Mouse (Mus musculus) CH12.LX (cell line): Measurements from ENCODE around the gene Cacfd1. TPM values are rescaled to one million over a fixed set of nuclear protein-coding genes. Genes with fewer than 3 reads are reported as not detected.

ENCODE experiments used
- DNase-seq: peaks from one replicate; pipeline ENCODE4 v3.0.0-alpha.2; 2013; ENCODE audit errors: extremely low read depth
- H3K27ac ChIP-seq: 2 replicates; pipeline ENCODE4 v1.5.1; 2012; ENCODE audit warnings: low read depth, mild to moderate bottlenecking, control low read depth, moderate library complexity; ENCODE audit not compliant: insufficient read depth
- H3K27me3 ChIP-seq: replicated peaks from 2 replicates; pipeline ENCODE3; 2012; ENCODE audit warnings: inconsistent platforms
- H3K36me3 ChIP-seq, 2 experiments: replicated peaks in 1 of 2; 2 replicates each; pipeline versions ENCODE3 to v1.6.1; 2012; ENCODE audit warnings: inconsistent platforms in 1 of 2, low read length in 1 of 2, mild to moderate bottlenecking in 1 of 2, mixed read lengths in 1 of 2, moderate library complexity in 1 of 2; ENCODE audit not compliant: control insufficient read depth in 1 of 2, insufficient read depth in 1 of 2
- H3K4me1 ChIP-seq, 2 experiments: 2 replicates each; pipeline ENCODE4 v1.6.1; 2012; ENCODE audit warnings: inconsistent platforms in 1 of 2, moderate library complexity in 1 of 2; ENCODE audit not compliant: insufficient read depth in 2 of 2, control insufficient read depth in 1 of 2
- H3K4me2 ChIP-seq: 2 replicates; pipeline ENCODE4 v1.6.1; 2012; ENCODE audit warnings: low read depth, mild to moderate bottlenecking, control low read depth; ENCODE audit not compliant: poor library complexity, insufficient read depth, severe bottlenecking
- H3K4me3 ChIP-seq, 3 experiments: fragments of 150-350 bp in 1 of 3; sonication (generic) in 1 of 3; replicated peaks in 1 of 3; 2 replicates each; pipeline versions ENCODE3 to v1.5.1; 2011 to 2012; ENCODE audit warnings: low read depth in 2 of 3, low read length in 2 of 3, mild to moderate bottlenecking in 2 of 3, moderate library complexity in 2 of 3, control low read depth in 1 of 3, improper control_type of control experiment in 1 of 3, inconsistent platforms in 1 of 3, mixed read lengths in 1 of 3; ENCODE audit not compliant: poor library complexity in 1 of 3
- H3K79me2 ChIP-seq: replicated peaks from 2 replicates; pipeline ENCODE4 v1.6.1; 2012; ENCODE audit warnings: mild to moderate bottlenecking, moderate library complexity; ENCODE audit not compliant: control insufficient read depth, poor library complexity, insufficient read depth, severe bottlenecking; ENCODE audit errors: extremely low read depth
- H3K9ac ChIP-seq: 2 replicates; pipeline ENCODE4 v1.6.1; 2012; ENCODE audit warnings: low read depth, mild to moderate bottlenecking, control low read depth, moderate library complexity; ENCODE audit not compliant: insufficient read depth
- H3K9me3 ChIP-seq: replicated peaks from 2 replicates; pipeline ENCODE3; 2012; ENCODE audit warnings: low read length, inconsistent platforms, mixed read lengths
- BHLHE40 ChIP-seq: IDR thresholded peaks from 2 replicates; pipeline ENCODE4 v1.6.1; 2011; ENCODE audit warnings: mild to moderate bottlenecking, low read depth, low read length, improper control_type of control experiment
- E2F4 ChIP-seq: IDR thresholded peaks from 2 replicates; pipeline ENCODE4 v1.6.1; 2011; ENCODE audit warnings: low read depth, low read length, improper control_type of control experiment; ENCODE audit not compliant: insufficient replicate concordance
- ELF1 ChIP-seq: IDR thresholded peaks from 2 replicates; pipeline ENCODE4 v1.6.1; 2014; ENCODE audit warnings: low read depth, mild to moderate bottlenecking, inconsistent platforms, low read length, improper control_type of control experiment
- EP300 ChIP-seq: IDR thresholded peaks from 2 replicates; pipeline ENCODE4 v1.6.1; 2011; ENCODE audit warnings: low read length, improper control_type of control experiment
- ETS1 ChIP-seq: conservative IDR thresholded peaks from 2 replicates; pipeline ENCODE4 v1.6.1; 2012; ENCODE audit warnings: low read depth, mild to moderate bottlenecking, inconsistent platforms, low read length, improper control_type of control experiment, moderate library complexity
- HCFC1 ChIP-seq: IDR thresholded peaks from 2 replicates; pipeline ENCODE4 v1.6.1; 2012; ENCODE audit warnings: low read depth, mild to moderate bottlenecking, inconsistent platforms, low read length, improper control_type of control experiment
- JUND ChIP-seq: conservative IDR thresholded peaks from 2 replicates; pipeline ENCODE4 v1.6.1; 2011; ENCODE audit warnings: low read depth, low read length, improper control_type of control experiment
- KAT2A ChIP-seq: IDR thresholded peaks from 2 replicates; pipeline ENCODE4 v1.6.1; 2012; ENCODE audit warnings: low read length, improper control_type of control experiment, inconsistent platforms; ENCODE audit not compliant: insufficient replicate concordance
- MAFK ChIP-seq: IDR thresholded peaks from 2 replicates; pipeline ENCODE4 v1.6.1; 2011; ENCODE audit warnings: low read length, improper control_type of control experiment; ENCODE audit not compliant: insufficient replicate concordance
- MAZ ChIP-seq: IDR thresholded peaks from 2 replicates; pipeline ENCODE4 v1.6.1; 2012; ENCODE audit warnings: low read depth, mild to moderate bottlenecking, inconsistent platforms, low read length, improper control_type of control experiment, moderate library complexity
- MEF2A ChIP-seq: IDR thresholded peaks from 2 replicates; pipeline ENCODE4 v1.6.1; 2014; ENCODE audit warnings: low read depth, mild to moderate bottlenecking, inconsistent platforms, low read length, improper control_type of control experiment, borderline replicate concordance
- MYC ChIP-seq: IDR thresholded peaks from 2 replicates; pipeline ENCODE4 v1.6.1; 2011; ENCODE audit warnings: low read depth, mild to moderate bottlenecking, improper control_type of control experiment, low read length
- PAX5 ChIP-seq: IDR thresholded peaks from 2 replicates; pipeline ENCODE4 v1.6.1; 2012; ENCODE audit warnings: low read length, inconsistent platforms, mixed read lengths
- POLR2A ChIP-seq: IDR thresholded peaks from 2 replicates; pipeline ENCODE4 v1.6.1; 2011; ENCODE audit warnings: low read depth, mild to moderate bottlenecking, improper control_type of control experiment, low read length
- SMC3 ChIP-seq: IDR thresholded peaks from 2 replicates; pipeline ENCODE4 v1.6.1; 2011; ENCODE audit warnings: low read depth, low read length, improper control_type of control experiment
- TBP ChIP-seq: conservative IDR thresholded peaks from 2 replicates; pipeline ENCODE4 v1.6.1; 2011; ENCODE audit warnings: low read depth, low read length, improper control_type of control experiment
- UBTF ChIP-seq: IDR thresholded peaks from 2 replicates; pipeline ENCODE4 v1.6.1; 2012; ENCODE audit warnings: low read depth, mild to moderate bottlenecking, inconsistent platforms, low read length, improper control_type of control experiment, moderate library complexity
- USF1 ChIP-seq: IDR thresholded peaks from 2 replicates; pipeline ENCODE4 v1.6.1; 2014; ENCODE audit warnings: low read depth, mild to moderate bottlenecking, inconsistent platforms, low read length, improper control_type of control experiment
- ZKSCAN1 ChIP-seq: IDR thresholded peaks from 2 replicates; pipeline ENCODE4 v1.6.1; 2012; ENCODE audit warnings: low read depth, inconsistent platforms, low read length, improper control_type of control experiment, borderline replicate concordance
- ZMIZ1 ChIP-seq: IDR thresholded peaks from 2 replicates; pipeline ENCODE4 v1.6.1; 2012; ENCODE audit warnings: low read depth, mild to moderate bottlenecking, inconsistent platforms, low read length, improper control_type of control experiment
- ZNF384 ChIP-seq: IDR thresholded peaks from 2 replicates; pipeline ENCODE4 v1.6.1; 2012; ENCODE audit warnings: low read depth, low read length, improper control_type of control experiment, inconsistent platforms
- dilution Hi-C: fragments of 300-500 bp; cut with MboI; formaldehyde crosslinking; loops from 2 replicates; pipeline ENCODE4 v1.14.3; 2020; ENCODE audit warnings: low sequenced_read_pairs; ENCODE audit not compliant: extremely low pct_unique_long_range_greater_than_20kb, extremely low pct_ligation_motif_present
- in situ Hi-C: fragments of 300-500 bp; cut with MboI; formaldehyde crosslinking; loops from 3 replicates; pipeline ENCODE4 v1.14.3; 2019; ENCODE audit warnings: low sequenced_read_pairs, low pct_ligation_motif_present, low pct_unique_long_range_greater_than_20kb, mixed read lengths
- polyA plus RNA-seq: library from polyadenylated mRNA; unstranded; fragments of >175 nt; gene quantifications from 2 replicates; pipeline ENCODE4 v1.2.1, GENCODE M21; 2012; ENCODE audit warnings: low read depth; ENCODE audit not compliant: insufficient read length
- total RNA-seq, 2 experiments: library from RNA; depleted of rRNA; stranded (reverse); fragments of 300-350 nt in 1 of 2; fragments of >200 nt in 1 of 2; gene quantifications; 2 replicates each; pipeline ENCODE4 v1.2.3; 2012 to 2014

The Cacfd1 gene
- total and polyA plus RNA-seq, 3 experiments: 6.4 to 20.2 (median 10.3) TPM

GRCm38 (mm10) chr2:27067124-27067523 is 57.4 kb downstream of the Cacfd1 start:
- Histone ChIP-seq H3K4me2 (no peak overlapping the region), H3K9ac (no peak overlapping the region), H3K79me2 (no peaks in the 10 kb centered on the region), H3K4me1 (peaks cover 0 to 7% of the 10 kb centered on the region in 2 experiments; a peak in 1 of 4 replicates), H3K9me3 (no peaks in the 10 kb centered on the region), H3K27me3 (peaks cover 53% of the 10 kb centered on the region), H3K36me3 (no peaks in the 10 kb centered on the region), H3K4me3 (no peak overlapping the region), H3K27ac (no peak overlapping the region)
- in situ Hi-C loops: no loop called here
- TF ChIP-seq USF1: no peak
- no peak for TF ChIP-seq POLR2A
- TF ChIP-seq JUND: no peak
- TF ChIP-seq E2F4: no peak
- no peak for TF ChIP-seq MYC
- no peak for TF ChIP-seq UBTF
- no peak for TF ChIP-seq PAX5
- DNase-seq: no peak
- dilution Hi-C loops: no loop called here

DNA sequence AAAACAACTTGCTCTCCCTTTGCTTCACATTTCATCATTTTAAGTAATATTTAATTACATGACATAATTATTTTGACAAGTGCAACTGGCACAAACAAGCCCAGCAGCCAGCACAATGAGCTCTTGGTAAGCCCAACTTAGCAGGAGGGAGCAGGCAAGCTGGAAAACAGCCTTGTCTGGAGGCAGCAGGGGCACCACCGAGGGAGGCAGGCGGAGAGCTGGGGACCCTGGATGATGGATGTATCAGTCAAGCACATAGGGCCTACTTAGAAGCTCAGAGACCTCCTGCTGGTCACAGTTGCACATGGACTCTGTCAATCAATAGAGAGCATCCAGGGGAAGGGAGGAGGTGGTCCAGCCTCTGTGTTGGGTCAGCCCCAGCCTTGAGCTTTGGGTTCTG is 58.3 kb downstream of the Cacfd1 start:
- no peak for DNase-seq
- no peak overlapping the region for H3K4me3 ChIP-seq
- in situ Hi-C loops: no loop called here
- no peaks in the 10 kb centered on the region for H3K79me2 ChIP-seq
- H3K36me3 ChIP-seq: no peaks in the 10 kb centered on the region
- TF ChIP-seq EP300 (no peak), UBTF (no peak), MEF2A (no peak), ZKSCAN1 (no peak), MAFK (no peak), ZNF384 (no peak), KAT2A (no peak), ZMIZ1 (no peak), MAZ (no peak), HCFC1 (no peak), E2F4 (no peak), TBP (no peak), ELF1 (no peak), USF1 (no peak), SMC3 (no peak), PAX5 (no peak), BHLHE40 (no peak), ETS1 (no peak), JUND (no peak), POLR2A (no peak)
- no peak overlapping the region for H3K9ac ChIP-seq
- H3K4me2 ChIP-seq: no peak overlapping the region
- peaks cover 58% of the 10 kb centered on the region for H3K27me3 ChIP-seq
- no peaks in the 10 kb centered on the region for H3K9me3 ChIP-seq
- H3K27ac ChIP-seq: no peak overlapping the region
- dilution Hi-C loops: no loop called here
- peaks cover 0 to 3% of the 10 kb centered on the region in 2 experiments; a peak in 1 of 4 replicates for H3K4me1 ChIP-seq
